Mouse (Mus musculus) ES-E14 (cell line): Measurements from ENCODE around the gene Galnt4. TPM values are rescaled to one million over a fixed set of nuclear protein-coding genes. Genes with fewer than 3 reads are reported as not detected.

Source experiments
- DNase-seq: peaks from one replicate; pipeline ENCODE4 v3.0.0-alpha.2; 2013; ENCODE audit warnings: low read depth, low spot score
- H3K27ac ChIP-seq: 2 replicates; pipeline ENCODE4 v1.5.1; 2012; ENCODE audit warnings: low read depth, mild to moderate bottlenecking, low read length, moderate library complexity, mixed read lengths; ENCODE audit not compliant: poor library complexity, insufficient read depth, severe bottlenecking
- H3K36me3 ChIP-seq: 2 replicates; pipeline ENCODE4 v1.6.1; 2012; ENCODE audit warnings: mild to moderate bottlenecking, low read length, moderate library complexity, mixed read lengths; ENCODE audit not compliant: control insufficient read depth, poor library complexity, insufficient read depth, severe bottlenecking
- H3K4me1 ChIP-seq, 2 experiments: fragments of 150-350 bp in 1 of 2; sonication (generic) in 1 of 2; 2 replicates each; pipeline ENCODE4 v1.6.1; 2012; ENCODE audit warnings: low read length in 2 of 2, mild to moderate bottlenecking in 1 of 2, mixed read lengths in 1 of 2; ENCODE audit not compliant: control insufficient read depth in 2 of 2, insufficient read depth in 2 of 2, poor library complexity in 1 of 2
- H3K4me3 ChIP-seq, 2 experiments: fragments of 150-350 bp in 1 of 2; sonication (generic) in 1 of 2; 2 replicates each; pipeline ENCODE4 v1.5.1; 2012; ENCODE audit warnings: low read length in 2 of 2, low read depth in 1 of 2, mild to moderate bottlenecking in 1 of 2, mixed read lengths in 1 of 2; ENCODE audit not compliant: insufficient read depth in 1 of 2, poor library complexity in 1 of 2, severe bottlenecking in 1 of 2
- H3K9ac ChIP-seq: 2 replicates; pipeline ENCODE4 v1.6.1; 2012; ENCODE audit warnings: low read depth, mild to moderate bottlenecking, low read length, mixed read lengths; ENCODE audit not compliant: poor library complexity, insufficient read depth, severe bottlenecking
- H3K9me3 ChIP-seq: fragments of 150-350 bp; sonication (generic); 2 replicates; pipeline ENCODE4 v1.6.1; 2012; ENCODE audit warnings: low read depth, mild to moderate bottlenecking, low read length; ENCODE audit not compliant: control insufficient read depth, insufficient read depth
- CHD2 ChIP-seq: IDR thresholded peaks from 2 replicates; pipeline ENCODE4 v1.6.1; 2014; ENCODE audit warnings: mild to moderate bottlenecking, low read depth, low read length, inconsistent platforms
- ZC3H11A ChIP-seq: IDR thresholded peaks from 2 replicates; pipeline ENCODE4 v1.6.1; 2012; ENCODE audit warnings: low read depth, mild to moderate bottlenecking, inconsistent platforms, low read length, borderline replicate concordance
- in situ Hi-C, 2 experiments: fragments of 600-800 bp; cut with MboI; formaldehyde crosslinking; loops; one replicate each; pipeline ENCODE4 v1.15.1; 2025; ENCODE audit warnings: low sequenced_read_pairs in 2 of 2, inconsistent platforms in 1 of 2; ENCODE audit not compliant: unreplicated experiment in 2 of 2
- total RNA-seq: library from RNA; depleted of rRNA; stranded (reverse); fragments of 300-350 nt; gene quantifications from 2 replicates; pipeline ENCODE4 v1.2.3, GENCODE M21; 2012; rRNA removed

Galnt4 gene
- total RNA-seq, 1 experiment: 3.7 TPM

- TF ChIP-seq CHD2 (no peak), ZC3H11A (peak; percentile 39; the same call in 1 of the 2 replicates)
- no peak overlapping the region for H3K4me3 ChIP-seq
- peak; percentile 45 for DNase-seq
- H3K36me3 ChIP-seq: no peaks in the 10 kb centered on the region; the same call in 1 of the 2 replicates
- no peaks in the 10 kb centered on the region for H3K9me3 ChIP-seq
- no peak overlapping the region for H3K9ac ChIP-seq
- in situ Hi-C loops: no loop called here
- no peaks in the 10 kb centered on the region for H3K4me1 ChIP-seq
- no peak overlapping the region for H3K27ac ChIP-seq
These were observed 54.1 kb downstream of the Galnt4 start for GRCm38 (mm10) chr10:99161987-99162582.

Other genes starting within 250 kb of the Galnt4 start
- 66.8 and 85.7 TPM in 2 replicates for gene Atp2b1, start 193.8 kb upstream of the Galnt4 start, total RNA-seq
- 3.6 and 4.1 TPM in 2 replicates for gene Poc1b, start 1.1 kb upstream of the Galnt4 start, total RNA-seq
- not detected in 2 replicates for gene Phxr2, start 18.2 kb downstream of the Galnt4 start, total RNA-seq
- 44.7 and 83.0 TPM in 2 replicates for gene Dusp6, start 155.1 kb downstream of the Galnt4 start, total RNA-seq